Mouse (Mus musculus) forebrain, embryonic 11.5 days (tissue): ENCODE measurements around the gene Tk1. TPM values are rescaled to one million over a fixed set of nuclear protein-coding genes. Genes with fewer than 3 reads are reported as not detected.

Source experiments
- ATAC-seq: fragments of 200-750 bp; cut with Nextera tagmentation; replicated peaks from 2 replicates; pipeline ENCODE4 v1.8.0; 2017; ENCODE audit warnings: moderate TSS enrichment; ENCODE audit not compliant: low FRiP score
- DNase-seq: peaks from one replicate; pipeline ENCODE4 v3.0.0-alpha.2; 2017; ENCODE audit warnings: low spot score
- H3K27ac ChIP-seq: fragments of 300-500 bp; sonication (generic); 2 replicates; pipeline ENCODE4 v1.5.1; 2014; ENCODE audit warnings: low read depth, low read length
- H3K27me3 ChIP-seq: fragments of 300-500 bp; sonication (generic); 2 replicates; pipeline ENCODE4 v1.6.1; 2014; ENCODE audit warnings: mild to moderate bottlenecking, low read length, mixed read lengths; ENCODE audit not compliant: control insufficient read depth, insufficient read depth
- H3K36me3 ChIP-seq: fragments of 300-500 bp; sonication (generic); 2 replicates; pipeline ENCODE4 v1.6.1; 2014; ENCODE audit warnings: mild to moderate bottlenecking, low read length, moderate library complexity, mixed read lengths; ENCODE audit not compliant: control insufficient read depth, insufficient read depth
- H3K4me1 ChIP-seq: fragments of 300-500 bp; sonication (generic); replicated peaks from 2 replicates; pipeline ENCODE4 v1.6.1; 2014; ENCODE audit warnings: low read length, mixed read lengths; ENCODE audit not compliant: control insufficient read depth, insufficient read depth
- H3K4me2 ChIP-seq: fragments of 300-500 bp; sonication (generic); 2 replicates; pipeline ENCODE4 v1.6.1; 2014; ENCODE audit warnings: low read depth, mild to moderate bottlenecking, low read length, moderate library complexity, mixed read lengths; ENCODE audit not compliant: severe bottlenecking
- H3K4me3 ChIP-seq: fragments of 300-500 bp; sonication (generic); 2 replicates; pipeline ENCODE4 v1.5.1; 2014; ENCODE audit warnings: low read depth, low read length
- H3K9ac ChIP-seq: fragments of 300-500 bp; sonication (generic); 2 replicates; pipeline ENCODE4 v1.6.1; 2014; ENCODE audit warnings: low read length
- H3K9me3 ChIP-seq: fragments of 300-500 bp; sonication (generic); 2 replicates; pipeline ENCODE4 v1.6.1; 2016; ENCODE audit warnings: low read length, mixed read lengths; ENCODE audit not compliant: control insufficient read depth
- WGBS: fragments of 180-500 bp; shearing (Covaris S2); extraction: QIAGEN DNeasy Blood & Tissue Kit; methylation state at CpG from one replicate; pipeline ENCODE4 v1.1.7; 2014; 5-methylcytosine and 5-hydroxymethylcytosine counted together
- polyA plus RNA-seq: library from polyadenylated mRNA; unstranded; fragments of >200 nt; fragmentation: Nextera tagmentation; extraction: Ambion mirVana; gene quantifications from 2 replicates; pipeline ENCODE4 v1.2.1, GENCODE M21; 2014

Tk1 gene
- polyA plus RNA-seq, 1 experiment from 2014 or later, result 118 TPM

DNA sequence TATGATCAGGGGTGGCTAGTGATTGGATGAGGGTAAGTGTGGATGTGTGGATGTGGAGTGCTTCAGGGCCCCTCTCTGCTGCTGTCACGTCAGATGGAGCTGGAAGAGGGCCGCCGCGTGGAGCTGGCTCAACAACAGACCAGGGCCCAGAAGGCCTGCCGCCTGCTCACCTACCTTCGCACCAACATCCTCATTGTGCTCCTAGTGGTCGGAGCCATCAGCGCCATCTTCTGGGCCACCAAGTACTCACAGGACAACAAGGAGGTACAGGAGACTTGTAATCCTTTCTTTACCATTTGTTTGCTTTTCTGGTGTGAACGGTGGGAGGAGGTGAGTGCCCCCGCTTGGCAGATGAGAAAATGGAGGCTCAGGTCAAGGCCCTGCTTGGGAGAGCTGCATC lies 39.6 kb downstream of the Tk1 start:
- no peak overlapping the region for H3K4me2 ChIP-seq
- DNase-seq (peak; percentile 79), ATAC-seq (no peak)
- peaks cover 31% of the 10 kb centered on the region for H3K27me3 ChIP-seq
- H3K4me1 ChIP-seq, result peaks cover 8% of the 10 kb centered on the region
- no peaks in the 10 kb centered on the region for H3K9me3 ChIP-seq
- no peaks in the 10 kb centered on the region for H3K36me3 ChIP-seq
- H3K4me3 ChIP-seq, result no peak overlapping the region
- WGBS, result 6% methylated on average over 10 of the region's 10 CpGs
- no peak overlapping the region for H3K9ac ChIP-seq
- H3K27ac ChIP-seq, result no peak overlapping the region

- H3K27ac ChIP-seq, result no peak overlapping the region
- WGBS, result 34% methylated on average over 10 of the region's 10 CpGs
- no peak for ATAC-seq
- peak overlapping the region; percentile 26; the same call in 1 of the 2 replicates for H3K4me3 ChIP-seq
- H3K9ac ChIP-seq, result peak overlapping the region; percentile 32; the same call in 1 of the 2 replicates
- H3K4me2 ChIP-seq, result peak overlapping the region; percentile 64
- peak; percentile 36 for DNase-seq
- peaks cover 21% of the 10 kb centered on the region for H3K4me1 ChIP-seq
- H3K9me3 ChIP-seq, result no peaks in the 10 kb centered on the region
- no peaks in the 10 kb centered on the region for H3K36me3 ChIP-seq
- H3K27me3 ChIP-seq, result peaks cover 43% of the 10 kb centered on the region
These were observed 42.1 kb downstream of the Tk1 start for GRCm38 (mm10) chr11:117783683-117784309.

DNA sequence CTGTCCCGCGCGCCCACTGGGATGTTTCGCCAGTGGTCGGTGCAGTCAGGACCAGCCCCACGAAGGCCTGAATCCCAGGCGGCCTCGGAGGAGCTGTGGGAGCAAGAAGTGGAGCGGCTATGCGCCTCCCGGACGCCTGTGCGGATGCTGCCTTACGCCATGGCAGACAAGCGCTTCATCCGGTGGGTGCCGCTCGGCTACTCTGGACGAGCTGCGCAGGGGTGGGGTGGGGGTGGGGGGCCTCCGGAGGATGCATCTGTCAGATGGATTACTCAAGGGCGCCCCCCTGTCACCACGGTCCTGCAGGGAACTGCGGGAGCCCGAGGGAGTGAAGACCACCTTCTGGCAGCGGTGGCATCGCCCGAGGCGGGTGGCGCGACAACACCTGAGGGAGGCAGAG lies 42.8 kb downstream of the Tk1 start:
- peak overlapping the region; percentile 32 for H3K9ac ChIP-seq
- DNase-seq (peak; percentile 90), ATAC-seq (no peak)
- H3K4me2 ChIP-seq, result peak overlapping the region; percentile 64
- peaks cover 43% of the 10 kb centered on the region for H3K27me3 ChIP-seq
- no peaks in the 10 kb centered on the region for H3K9me3 ChIP-seq
- no peaks in the 10 kb centered on the region for H3K36me3 ChIP-seq
- H3K27ac ChIP-seq, result no peak overlapping the region
- H3K4me3 ChIP-seq, result peak overlapping the region; percentile 26; the same call in 1 of the 2 replicates
- WGBS, result 5% methylated on average over 31 of the region's 31 CpGs
- peaks cover 21% of the 10 kb centered on the region for H3K4me1 ChIP-seq

DNA sequence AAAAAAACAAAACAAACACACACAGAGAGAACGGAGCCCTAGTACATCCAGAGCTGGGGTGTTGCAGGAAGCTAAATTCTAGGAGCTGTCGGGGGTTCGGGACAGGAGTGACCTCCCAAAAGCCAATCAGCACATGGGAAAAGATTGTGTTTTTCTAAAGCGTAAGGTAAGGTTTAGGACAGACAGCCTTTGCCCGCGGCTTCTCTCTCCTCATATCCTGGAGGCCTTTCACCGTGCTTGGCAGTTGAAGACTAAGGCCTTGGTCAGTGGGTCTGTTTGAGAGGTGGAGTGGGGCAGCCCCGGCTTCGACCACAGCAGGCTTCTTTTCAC lies 43.2 kb downstream of the Tk1 start:
- ATAC-seq, result no peak
- Histone ChIP-seq H3K36me3 (no peaks in the 10 kb centered on the region), H3K9me3 (no peaks in the 10 kb centered on the region), H3K27ac (no peak overlapping the region), H3K4me3 (peak overlapping the region; percentile 26; the same call in 1 of the 2 replicates), H3K4me1 (peaks cover 21% of the 10 kb centered on the region), H3K27me3 (peaks cover 43% of the 10 kb centered on the region), H3K9ac (peak overlapping the region; percentile 32), H3K4me2 (peak overlapping the region; percentile 64; the same call in 1 of the 2 replicates)
- 46% methylated on average over 9 of the region's 9 CpGs for WGBS
- no peak for DNase-seq

GRCm38 (mm10) chr11:117781993-117782704 lies 43.7 kb downstream of the Tk1 start, which contains the start of the genes Tmc8 and Tmc6:
TSS of gene Tmc8 (plus strand) at chr11:117782076.
TSS of gene Tmc6 (minus strand) at chr11:117782198.
- Histone ChIP-seq H3K9ac (peak within 1 kb of the TSS; percentile 32), H3K4me1 (peaks cover 21% of the 10 kb centered on the region), H3K4me2 (peak within 1 kb of the TSS; percentile 64), H3K4me3 (peak within 1 kb of the TSS; percentile 26; the same call in 1 of the 2 replicates), H3K27ac (no peak within 1 kb of the TSS), H3K27me3 (peaks cover 43% of the 10 kb centered on the region), H3K9me3 (no peaks in the 10 kb centered on the region), H3K36me3 (no peaks in the 10 kb centered on the region)
- DNase-seq (peak; percentile 62), ATAC-seq (no peak)
- WGBS, result 35% methylated on average over 24 of the region's 24 CpGs

GRCm38 (mm10) chr11:117781199-117781821 lies 44.6 kb downstream of the Tk1 start:
- peak overlapping the region; percentile 53 for H3K4me2 ChIP-seq
- H3K4me1 ChIP-seq, result peaks cover 21% of the 10 kb centered on the region
- peaks cover 43% of the 10 kb centered on the region for H3K27me3 ChIP-seq
- 22% methylated on average over 18 of the region's 18 CpGs for WGBS
- no peaks in the 10 kb centered on the region for H3K9me3 ChIP-seq
- H3K4me3 ChIP-seq, result no peak overlapping the region; the same call in 1 of the 2 replicates
- DNase-seq, result no peak
- no peak for ATAC-seq
- no peak overlapping the region; the same call in 1 of the 2 replicates for H3K9ac ChIP-seq
- no peaks in the 10 kb centered on the region for H3K36me3 ChIP-seq
- H3K27ac ChIP-seq, result no peak overlapping the region

GRCm38 (mm10) chr11:117780582-117781111 lies 45.2 kb downstream of the Tk1 start:
- H3K4me2 ChIP-seq, result peak overlapping the region; percentile 53
- no peak overlapping the region; the same call in none of the 2 replicates for H3K9ac ChIP-seq
- H3K36me3 ChIP-seq, result no peaks in the 10 kb centered on the region
- 1% methylated on average over 19 of the region's 19 CpGs for WGBS
- ATAC-seq (peak; percentile 58; the same call in 1 of the 2 replicates), DNase-seq (peak; percentile 83)
- peak overlapping the region; percentile 30 for H3K4me3 ChIP-seq
- no peak overlapping the region for H3K27ac ChIP-seq
- peaks cover 21% of the 10 kb centered on the region for H3K4me1 ChIP-seq
- H3K27me3 ChIP-seq, result peaks cover 43% of the 10 kb centered on the region
- no peaks in the 10 kb centered on the region for H3K9me3 ChIP-seq

GRCm38 (mm10) chr11:117780199-117780515 lies 45.7 kb downstream of the Tk1 start:
- Histone ChIP-seq H3K4me2 (peak overlapping the region; percentile 53), H3K4me1 (peaks cover 21% of the 10 kb centered on the region), H3K9me3 (no peaks in the 10 kb centered on the region), H3K27ac (no peak overlapping the region), H3K4me3 (peak overlapping the region; percentile 30), H3K36me3 (no peaks in the 10 kb centered on the region), H3K9ac (peak overlapping the region; percentile 47), H3K27me3 (peaks cover 43% of the 10 kb centered on the region)
- 0 out of 2 replicates have a peak, but pooled peaks have one; percentile 26 for ATAC-seq
- DNase-seq, result no peak
- WGBS, result 2% methylated on average over 17 of the region's 17 CpGs
